Mouse (Mus musculus) heart, postnatal 25 days (tissue): Measurements from ENCODE around the gene Cygb. TPM values are rescaled to one million over a fixed set of nuclear protein-coding genes. Genes with fewer than 3 reads are reported as not detected.

Experiments
- DNase-seq: peaks from one replicate; pipeline ENCODE4 v3.0.0; 2022; ENCODE audit warnings: low spot score
- intact Hi-C: fragments of 180-260 bp; cut with DNase I; formaldehyde crosslinking; loops from one replicate; pipeline ENCODE4 v1.15.1; 2025
- total RNA-seq, 2 experiments: library from RNA; stranded (reverse); gene quantifications; 2 replicates each; pipeline ENCODE4 v1.2.3; 2021

Gene Cygb
- total RNA-seq, 2 experiments from 2014 or later = 34.8 to 49.8 TPM

DNA sequence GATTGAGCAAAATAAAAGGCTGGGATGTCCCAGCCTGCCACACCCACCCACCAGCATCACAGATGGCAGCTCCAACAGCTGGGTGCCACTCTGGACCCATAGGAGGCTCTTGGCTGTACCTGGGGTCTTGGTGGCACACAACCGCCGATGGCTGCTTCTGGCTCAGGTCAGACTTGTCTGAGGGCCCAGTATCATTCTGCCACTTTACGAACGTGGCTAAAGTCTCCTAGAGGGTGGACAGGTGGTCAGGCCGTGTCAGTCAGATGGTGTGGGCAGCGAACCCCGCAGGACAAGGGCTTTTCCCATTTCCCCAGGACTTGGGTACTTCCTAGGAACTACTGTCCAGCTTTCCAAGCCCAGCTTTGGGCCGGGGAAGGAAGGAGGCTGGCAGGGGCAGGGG is 52.9 kb downstream of the Cygb start:
- intact Hi-C loops = no loop called here

DNA sequence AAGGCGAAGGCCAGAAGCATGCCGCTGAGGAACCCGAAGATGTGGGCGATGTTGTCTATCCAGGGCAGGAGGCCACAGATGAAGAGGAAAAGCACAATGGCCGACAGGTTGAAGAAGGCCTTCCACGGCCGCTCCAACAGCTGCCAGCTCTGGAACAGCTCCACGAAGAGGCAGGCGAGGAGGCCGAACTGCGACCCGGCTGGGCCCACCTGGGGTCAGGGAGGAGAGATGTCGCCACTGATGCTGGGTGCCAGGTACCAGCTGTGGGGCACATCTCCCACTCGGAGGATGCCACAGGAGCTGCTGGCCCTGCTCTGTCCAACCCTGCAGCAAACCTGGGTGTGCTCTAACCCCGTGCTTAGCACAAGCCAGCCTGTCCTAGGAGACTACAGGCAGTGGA is 54.9 kb downstream of the Cygb start:
- no peak for DNase-seq
- intact Hi-C loops = no loop called here

More for the DNA sequence above, 52.9 kb downstream of the Cygb start:
- no peak for DNase-seq

DNA sequence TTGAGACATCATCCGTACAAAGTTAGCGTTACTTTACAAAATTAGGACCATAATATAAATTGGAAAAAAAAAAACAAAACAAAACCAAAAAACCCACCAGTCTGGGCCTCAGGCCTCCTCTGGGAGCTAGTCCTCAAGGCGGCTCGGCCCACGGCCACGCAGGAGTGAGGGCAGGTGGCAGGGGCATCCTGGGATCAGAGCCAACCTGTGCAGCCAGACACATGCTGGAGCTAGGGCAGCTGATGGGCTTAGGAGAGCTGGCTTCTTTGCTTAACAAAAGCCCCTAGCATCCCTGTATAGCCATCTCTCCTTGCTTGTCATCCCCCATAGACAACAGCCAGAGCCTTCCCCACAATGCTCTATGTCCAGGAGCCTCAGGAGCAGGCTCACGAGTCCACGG is 55.9 kb downstream of the Cygb start:
- intact Hi-C loops = no loop called here

DNA sequence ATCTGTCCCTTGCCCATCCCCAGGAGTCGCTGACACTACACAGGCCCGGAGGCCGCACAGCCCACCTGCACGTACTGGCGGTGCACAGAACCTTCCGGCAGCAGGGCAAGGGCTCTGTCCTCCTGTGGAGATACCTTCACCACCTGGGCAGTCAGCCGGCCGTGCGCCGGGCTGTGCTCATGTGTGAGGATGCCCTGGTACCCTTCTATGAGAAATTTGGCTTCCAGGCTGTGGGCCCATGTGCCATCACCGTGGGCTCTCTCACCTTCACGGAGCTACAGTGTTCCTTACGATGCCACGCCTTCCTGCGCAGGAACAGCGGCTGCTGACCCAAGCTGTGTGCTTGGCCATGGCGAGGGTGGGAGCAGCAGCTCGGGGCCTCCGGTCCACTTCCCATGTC is 57.3 kb downstream of the Cygb start:
- intact Hi-C loops = no loop called here
- no peak for DNase-seq

More for the DNA sequence above, 55.9 kb downstream of the Cygb start:
- DNase-seq = no peak

Other genes starting within 250 kb of the Cygb start
- 1 to 10 TPM; 3.9 to 4.1 TPM for gene Rnf157, start 241.3 kb downstream of the Cygb start, total RNA-seq
- gene Ubald2, start 220.2 kb downstream of the Cygb start, total RNA-seq = 10 to 100 TPM; 36.7 to 37.9 TPM
- gene Qrich2, start 188.1 kb downstream of the Cygb start, total RNA-seq = not detected
- 10 to 100 TPM; 33.2 to 35.1 TPM for gene Prpsap1, start 160.1 kb downstream of the Cygb start, total RNA-seq
- gene Sphk1, start 123.4 kb downstream of the Cygb start, total RNA-seq = 1 to 10 TPM; 1.4 to 1.9 TPM
- gene Ube2o, start 72.9 kb downstream of the Cygb start, total RNA-seq = 10 to 100 TPM; 31.4 to 37.1 TPM
- gene Aanat, start 67.9 kb downstream of the Cygb start, total RNA-seq = not detected
- gene Rhbdf2, start 27.3 kb downstream of the Cygb start, total RNA-seq = 10 to 100 TPM; 10.6 to 12.8 TPM
- 1 to 10 TPM; 1.0 to 1.6 TPM for gene Prcd, start 779 bp downstream of the Cygb start, total RNA-seq
- gene St6galnac1, start 121.2 kb upstream of the Cygb start, total RNA-seq = not detected
- 10 to 100 TPM; 17.2 to 23.2 TPM for gene Mxra7, start 173.7 kb upstream of the Cygb start, total RNA-seq
- gene Mettl23, start 189.0 kb upstream of the Cygb start, total RNA-seq = 10 to 100 TPM; 36.6 to 39.4 TPM
- gene Jmjd6, start 189.1 kb upstream of the Cygb start, total RNA-seq = 10 to 100 TPM; 37.1 to 37.7 TPM
- 10 to 100 TPM; 34.0 to 36.9 TPM for gene Mfsd11, start 198.1 kb upstream of the Cygb start, total RNA-seq
- gene Srsf2, start 198.8 kb upstream of the Cygb start, total RNA-seq = 100 to 1,000 TPM in 1 of 2 experiments, 10 to 100 TPM in 1; 97.1 to 103 TPM